Mouse (Mus musculus) cerebellum, postnatal 4 days (tissue): ENCODE data around the gene Rnf138rt1.

Experiments
- DNase-seq, 2 experiments: peaks; one replicate each; pipeline ENCODE4 v3.0.0; 2022; ENCODE audit warnings: low spot score in 2 of 2, mixed read lengths in 1 of 2

The Rnf138rt1 gene

DNA sequence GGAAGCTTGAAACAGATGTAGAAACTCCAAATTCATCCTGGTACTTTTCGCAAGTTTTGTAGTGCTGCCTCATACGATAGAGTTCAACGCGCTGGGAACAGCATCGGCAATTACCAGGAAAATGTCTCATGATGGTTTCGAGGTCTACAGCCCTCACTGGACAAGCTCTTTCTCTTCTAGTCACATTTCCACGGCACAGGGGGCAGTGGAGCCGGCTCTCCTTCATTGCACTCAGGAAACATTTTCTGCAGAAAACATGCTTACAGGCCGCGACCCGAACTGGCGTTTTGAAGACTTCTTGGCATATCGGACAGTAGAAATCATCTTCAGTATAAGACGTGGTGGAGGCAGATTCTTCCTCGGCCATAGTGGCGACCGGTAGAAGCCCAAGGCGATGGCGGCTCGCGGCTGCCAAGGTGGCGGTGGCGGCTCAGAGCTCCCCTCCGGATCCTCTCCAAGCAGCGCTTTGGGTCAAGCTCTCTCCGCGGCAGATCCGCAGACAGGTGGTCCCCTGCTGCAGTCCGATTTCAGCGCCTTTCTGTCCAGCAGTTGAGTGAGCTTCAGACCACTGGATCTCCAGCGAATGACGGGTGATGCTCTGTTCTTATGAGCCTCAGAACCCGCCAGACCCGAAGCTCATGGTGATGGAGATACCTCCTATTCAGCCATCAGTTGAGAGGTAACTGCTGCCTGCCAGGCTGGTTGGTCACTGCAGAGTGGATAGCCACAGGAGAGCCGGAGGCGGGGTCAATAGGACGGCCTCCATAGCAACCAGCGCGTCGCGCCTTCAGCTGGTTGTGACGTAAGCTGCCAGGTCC is at the start of gene Rnf138rt1:
Gene Rnf138rt1, minus strand, starts transcription at position 713 of the 818 bp plus-strand sequence.
- DNase-seq, result peak in 1 of 2 experiments; percentile 23

- no peak for DNase-seq
Observed at GRCm38 (mm10) chrX:163807270-163807669, 46.1 kb upstream of the Rnf138rt1 start.

DNA sequence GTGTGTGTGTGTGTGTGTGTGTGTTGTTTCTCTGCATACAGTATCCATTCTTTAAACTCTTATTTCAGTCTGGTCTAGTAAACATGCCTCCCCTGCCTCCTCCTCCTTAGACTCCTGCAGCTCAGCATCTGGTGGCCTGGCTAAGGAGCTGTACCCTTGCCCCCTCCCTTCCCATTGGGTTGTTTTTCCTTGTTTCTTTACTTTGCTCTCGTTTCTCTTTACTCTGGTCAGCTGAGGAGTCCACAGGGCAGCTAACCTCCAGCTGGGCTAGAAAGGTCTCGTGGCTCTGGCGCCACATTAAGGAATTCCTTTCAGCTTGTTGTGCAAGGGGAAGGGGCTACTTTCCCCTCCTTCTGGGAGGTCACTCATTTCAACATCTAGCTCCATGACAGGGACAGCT is 5.2 kb upstream of the Rnf138rt1 start:
- DNase-seq, result no peak

DNA sequence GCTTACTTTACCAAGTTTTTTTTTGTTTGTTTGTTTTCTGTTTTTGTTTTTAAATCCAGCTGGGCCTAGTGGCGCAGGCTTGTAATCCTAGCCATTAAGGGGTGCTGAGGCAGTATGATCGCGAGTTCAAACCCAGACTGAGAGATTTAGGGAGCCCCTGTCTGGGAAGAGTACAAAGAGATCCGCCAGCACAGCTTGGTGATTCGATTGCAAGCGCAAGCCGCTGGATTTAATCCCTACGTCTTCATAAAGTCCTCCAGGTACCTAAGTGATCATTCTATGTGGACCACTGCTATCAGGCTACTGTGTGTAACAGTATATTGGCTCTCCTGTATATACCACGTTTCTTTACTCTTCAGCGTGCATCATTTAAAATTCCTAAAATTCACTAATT is 303 bp upstream of the Rnf138rt1 start:
- DNase-seq, result no peak

GRCm38 (mm10) chrX:163745996-163746395 is 15.1 kb downstream of the Rnf138rt1 start:
- no peak for DNase-seq

GRCm38 (mm10) chrX:163743896-163744295 is 17.2 kb downstream of the Rnf138rt1 start:
- no peak for DNase-seq

- no peak for DNase-seq
Observed at GRCm38 (mm10) chrX:163738904-163739303, 22.2 kb downstream of the Rnf138rt1 start.

GRCm38 (mm10) chrX:163734145-163734544 is 27.0 kb downstream of the Rnf138rt1 start:
- DNase-seq, result no peak

DNA sequence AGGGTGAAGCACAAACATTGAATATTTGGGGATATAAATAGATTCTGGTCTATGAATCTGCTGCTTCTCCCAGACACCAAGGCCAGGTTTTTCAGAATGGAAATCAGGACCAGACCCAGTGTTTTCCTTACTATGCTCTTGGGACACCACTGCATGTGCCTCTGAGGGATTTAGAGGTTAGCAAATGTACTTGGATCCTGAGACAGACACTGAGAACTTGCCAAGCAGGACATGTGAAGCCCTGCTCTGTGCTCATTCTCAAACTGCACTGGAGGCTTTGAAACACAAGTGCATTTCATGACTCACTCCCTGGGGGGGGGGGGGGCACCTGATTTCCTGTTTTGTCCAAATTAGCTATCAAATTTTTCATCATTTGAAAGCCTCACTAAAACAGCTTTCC is 37.5 kb downstream of the Rnf138rt1 start:
- DNase-seq, result no peak

DNA sequence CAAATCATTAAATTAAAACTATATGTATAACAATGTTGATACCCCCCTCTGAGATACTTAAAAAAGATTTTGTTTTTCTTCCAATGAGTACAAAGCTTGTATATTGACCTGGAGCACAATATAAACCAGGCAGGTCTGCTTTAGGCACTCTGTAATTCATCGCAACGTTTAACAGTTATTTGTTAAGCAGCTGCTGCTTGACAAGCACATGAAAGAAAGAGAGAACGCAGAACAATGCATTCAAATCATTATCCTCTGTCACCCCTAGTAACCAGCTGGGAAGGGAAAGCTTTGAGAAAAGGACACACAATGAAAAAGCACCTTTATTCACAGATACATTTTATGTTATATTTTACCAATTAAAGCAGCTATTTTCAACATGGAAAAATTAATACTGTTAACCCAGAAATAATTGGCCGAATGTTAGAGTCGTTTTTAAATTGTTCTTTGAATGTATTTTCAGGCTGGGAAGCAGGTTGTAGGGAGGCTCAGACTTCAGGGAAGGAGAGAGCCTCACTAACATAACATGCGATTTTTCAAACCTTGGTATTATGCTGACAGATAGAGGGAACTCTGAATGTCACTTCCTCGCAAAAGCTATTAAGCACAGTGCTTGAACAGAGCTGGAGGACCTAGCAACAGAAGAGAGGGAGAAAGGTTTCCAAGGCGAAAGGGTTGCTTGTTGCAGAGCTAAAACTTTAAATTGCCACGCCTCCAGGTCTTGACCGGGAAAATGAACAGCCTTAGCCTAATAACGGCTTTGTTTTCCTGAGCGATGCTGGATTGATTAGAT is 38.1 kb downstream of the Rnf138rt1 start:
- no peak for DNase-seq

DNA sequence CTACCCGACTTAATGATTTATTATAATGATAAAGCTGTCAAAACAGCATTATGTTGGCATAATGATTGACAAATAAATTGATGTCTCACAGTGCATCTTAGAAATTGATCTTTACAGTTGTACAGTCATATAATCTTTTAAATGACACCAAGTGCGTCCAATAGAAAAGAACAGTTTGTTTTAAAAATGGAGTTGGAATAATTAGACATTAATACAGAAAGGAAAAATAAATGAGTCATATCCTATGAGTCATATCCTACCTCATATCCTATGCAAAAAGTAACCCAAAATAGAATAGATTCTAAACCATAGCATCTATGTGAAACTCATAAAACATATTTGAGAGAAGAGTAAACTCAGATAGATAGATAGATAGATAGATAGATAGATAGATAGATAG is 40.5 kb downstream of the Rnf138rt1 start:
- DNase-seq, result no peak
